Mouse (Mus musculus) lung, postnatal 14 days (tissue): ENCODE data around the gene Kank1.

Experiments used
- DNase-seq: peaks from one replicate; pipeline ENCODE4 v3.0.0; 2021

The Kank1 gene

DNA sequence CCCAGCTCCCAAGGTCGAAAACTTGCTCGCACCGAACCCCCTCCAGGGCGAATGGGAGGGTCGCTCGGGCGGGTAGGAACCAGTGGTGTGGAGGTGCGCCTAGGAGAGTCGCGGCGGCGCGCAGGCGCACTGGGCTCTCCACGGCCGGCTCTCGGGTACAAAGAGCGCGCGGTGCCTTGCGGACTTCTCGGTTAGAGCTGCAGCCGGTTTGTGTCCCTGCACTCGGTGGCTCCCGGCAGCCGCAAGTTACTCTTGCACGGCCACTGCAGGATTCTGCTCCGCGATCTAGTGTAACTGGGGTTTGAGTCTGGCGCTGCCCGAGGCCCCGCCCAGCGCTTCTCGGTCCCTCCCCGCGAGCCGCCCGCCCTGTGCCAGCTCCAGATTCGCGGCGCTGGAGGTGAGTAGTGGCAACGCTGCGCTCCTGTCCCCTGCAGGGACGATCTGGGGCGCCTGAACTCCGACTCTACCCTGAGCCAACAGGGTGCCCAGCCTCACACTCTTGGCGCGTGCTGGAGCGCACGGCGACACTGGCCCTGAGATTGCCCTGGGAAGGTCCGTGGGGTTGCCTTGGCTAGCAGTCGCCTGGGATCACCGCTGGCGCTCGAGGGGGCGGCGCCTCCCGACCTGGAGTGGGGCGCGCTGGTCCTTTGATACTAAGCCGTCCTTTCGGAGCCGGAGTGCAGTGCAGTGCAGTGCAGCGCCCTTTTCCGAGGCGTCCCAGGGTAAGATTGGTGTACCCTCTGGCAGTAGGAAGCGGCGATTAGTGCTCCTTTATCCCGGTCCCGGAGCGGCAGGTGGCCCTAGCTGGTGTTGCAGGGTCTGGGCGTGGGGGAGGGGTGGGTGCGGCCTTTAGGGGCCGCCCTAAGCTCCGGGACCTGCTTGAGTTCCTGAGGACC lies at the start of gene Kank1:
Kank1 (plus strand) TSS at position 380 of the 896 bp plus-strand sequence.
- peak; percentile 60 for DNase-seq

DNA sequence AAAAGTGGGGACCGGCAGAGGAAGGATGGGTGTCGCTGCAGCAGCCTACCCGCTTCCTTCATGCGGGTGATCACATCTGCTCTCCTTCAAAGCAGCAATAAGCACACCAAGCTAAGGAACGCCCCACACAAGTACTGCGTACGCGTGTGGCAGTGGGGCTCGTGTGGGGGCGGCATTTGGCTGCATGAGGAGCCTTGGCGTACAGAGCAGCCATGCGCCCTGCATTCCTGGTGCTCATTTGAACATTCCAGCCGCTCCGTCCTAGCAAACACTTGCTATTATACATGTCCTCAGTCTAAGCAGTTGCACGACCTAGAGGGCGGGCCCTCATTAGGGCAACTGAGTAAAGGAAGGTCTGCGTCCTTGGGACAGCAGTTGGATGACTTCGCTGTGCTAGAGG lies 49.1 kb upstream of the Kank1 start:
- DNase-seq: no peak

DNA sequence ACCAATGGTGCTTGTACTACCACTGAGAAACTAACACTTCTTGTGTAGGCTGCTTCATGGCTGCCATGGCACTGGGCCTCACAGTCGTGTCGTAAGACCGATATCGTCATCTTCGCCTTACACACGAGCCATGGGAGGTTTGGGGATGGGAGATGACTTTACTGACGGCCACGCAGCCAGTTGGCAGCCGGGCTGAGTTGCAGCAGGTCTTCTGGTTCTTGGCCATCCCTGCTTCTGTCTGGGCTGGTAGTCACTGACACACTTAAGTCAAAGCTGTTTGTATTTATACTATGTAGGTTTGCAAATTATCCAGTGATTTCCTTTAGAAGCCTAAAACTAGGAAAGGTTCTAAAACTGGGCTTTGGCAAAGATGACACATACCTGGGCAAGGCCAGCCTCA lies 43.0 kb upstream of the Kank1 start:
- no peak for DNase-seq

DNA sequence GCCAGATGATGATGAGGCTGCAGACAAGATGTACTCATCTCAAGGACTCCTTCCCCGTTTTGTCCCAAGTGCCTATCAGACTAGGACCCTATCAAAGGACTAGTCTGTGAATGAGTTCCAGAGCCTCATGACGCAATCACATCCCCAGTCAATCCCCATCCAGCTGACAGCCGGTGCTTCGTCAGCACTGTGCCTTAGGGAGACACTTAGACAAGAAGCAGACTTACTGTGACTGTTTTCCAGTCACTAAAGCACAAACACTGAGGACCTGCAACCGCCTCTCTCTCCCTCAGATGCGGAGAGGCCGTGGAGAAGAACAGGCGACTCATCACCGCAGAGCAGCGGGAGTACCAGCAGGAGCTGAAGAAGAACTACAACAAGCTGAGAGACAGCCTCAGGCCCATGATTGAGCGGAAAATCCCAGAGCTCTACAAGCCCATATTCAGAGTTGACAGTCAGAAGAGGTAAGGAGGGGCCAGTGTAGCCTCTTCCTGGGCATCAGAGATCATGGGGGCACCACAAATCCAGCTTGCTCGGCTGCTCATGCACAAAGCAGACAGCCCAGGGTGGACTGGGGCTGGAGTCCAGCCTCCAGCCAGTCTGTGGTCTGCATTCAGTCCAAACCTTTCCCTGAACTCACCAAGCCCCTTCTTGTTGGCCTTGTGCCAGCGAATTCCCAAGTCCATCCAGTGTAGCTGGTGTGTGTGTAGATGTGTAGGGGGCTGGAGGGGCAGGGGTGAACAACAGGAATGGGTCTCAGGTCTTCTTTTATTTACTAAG lies 36.5 kb upstream of the Kank1 start:
- DNase-seq: no peak

DNA sequence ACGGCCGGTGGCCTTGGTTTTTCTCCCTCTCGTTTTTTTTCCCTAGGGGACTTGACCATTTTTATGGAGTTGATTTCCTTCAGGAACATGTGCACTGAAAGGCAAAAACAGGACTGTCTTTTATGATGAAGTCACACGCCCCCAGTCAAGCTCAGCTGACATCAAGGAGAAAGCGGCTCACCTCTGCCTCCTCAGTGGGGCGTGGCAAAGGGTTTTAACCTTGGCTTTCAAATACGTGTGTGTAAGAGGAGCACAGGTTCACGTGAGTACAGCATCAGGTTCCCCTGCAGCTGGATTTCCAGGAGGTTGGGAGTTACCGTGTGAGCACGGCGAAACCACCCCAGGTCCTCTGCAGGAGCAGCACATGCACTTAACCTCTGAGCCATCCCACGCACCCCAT lies 33.7 kb upstream of the Kank1 start:
- DNase-seq: no peak

DNA sequence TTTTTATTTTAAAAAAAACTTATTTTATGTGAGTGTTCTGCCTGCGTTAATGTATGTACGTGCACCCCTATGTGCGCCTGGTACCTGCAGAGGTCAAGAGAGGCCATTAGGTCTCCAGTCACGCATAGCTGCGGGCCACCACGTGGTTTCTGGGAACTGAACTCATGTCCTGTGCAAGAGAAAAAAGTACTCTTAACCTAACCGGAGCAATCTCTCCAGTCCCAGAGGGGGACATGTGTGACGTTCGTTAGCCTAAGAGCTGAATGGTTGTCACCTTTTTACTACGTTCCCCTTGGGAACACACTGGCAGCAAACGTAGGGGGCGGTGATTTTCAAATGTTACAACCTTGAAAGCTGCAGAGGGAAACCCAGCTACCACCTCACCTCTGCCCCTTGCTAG lies 29.8 kb upstream of the Kank1 start:
- no peak for DNase-seq

DNA sequence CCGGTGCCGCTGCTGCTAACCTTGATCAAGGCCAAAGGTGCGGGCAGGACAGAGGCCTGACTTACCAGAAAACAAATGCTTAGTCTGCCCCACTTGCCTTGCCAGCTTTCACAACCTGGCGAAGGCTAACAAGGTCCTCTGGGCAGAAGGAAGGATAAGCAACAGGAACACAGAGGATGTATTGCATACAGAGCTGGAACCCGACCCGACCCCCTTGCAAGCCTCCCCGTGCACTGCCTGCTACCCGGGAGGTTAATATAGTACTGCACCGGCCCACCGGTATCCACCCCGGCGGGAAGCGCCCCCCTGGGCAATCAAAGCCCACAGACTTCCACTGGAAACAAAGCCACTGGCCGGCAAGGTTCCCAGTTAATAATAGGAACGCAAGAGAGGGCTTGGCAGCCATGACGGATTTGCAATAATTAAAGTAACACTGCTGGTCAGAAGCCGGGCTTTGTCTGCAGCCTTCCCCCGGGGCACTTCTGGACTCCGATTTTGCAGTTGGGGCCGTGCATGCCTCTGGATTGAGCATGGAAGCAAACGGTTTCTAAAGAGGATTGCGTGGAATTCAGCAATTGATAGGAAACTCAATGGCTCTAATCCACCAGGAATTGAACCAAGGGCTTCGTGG lies 28.9 kb upstream of the Kank1 start:
- DNase-seq: no peak

DNA sequence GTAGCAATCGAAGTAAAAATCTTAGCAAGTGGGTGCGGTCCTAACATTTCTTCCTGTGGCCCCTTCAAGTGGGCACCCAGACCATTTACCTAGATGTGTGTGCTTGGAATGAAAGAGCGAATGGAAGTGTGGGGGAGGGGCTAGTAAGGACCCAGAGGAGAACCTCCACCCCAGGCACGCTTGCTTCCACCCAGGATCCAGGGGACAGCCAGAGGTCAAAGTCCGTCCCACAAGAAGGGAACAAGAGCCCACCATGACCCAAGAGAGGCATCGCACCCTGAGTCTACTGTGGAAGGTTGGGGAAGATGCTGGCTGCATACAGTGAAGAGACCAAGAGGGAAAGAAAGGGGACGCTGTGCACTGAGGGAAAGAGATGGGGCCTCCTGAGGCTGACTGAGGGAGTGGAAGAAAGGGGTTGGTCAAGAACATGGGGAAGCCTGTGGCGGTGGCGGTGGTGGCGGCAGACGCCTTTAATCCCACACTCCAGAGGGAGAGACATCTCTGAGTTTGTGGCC lies 28.1 kb upstream of the Kank1 start:
- no peak for DNase-seq

DNA sequence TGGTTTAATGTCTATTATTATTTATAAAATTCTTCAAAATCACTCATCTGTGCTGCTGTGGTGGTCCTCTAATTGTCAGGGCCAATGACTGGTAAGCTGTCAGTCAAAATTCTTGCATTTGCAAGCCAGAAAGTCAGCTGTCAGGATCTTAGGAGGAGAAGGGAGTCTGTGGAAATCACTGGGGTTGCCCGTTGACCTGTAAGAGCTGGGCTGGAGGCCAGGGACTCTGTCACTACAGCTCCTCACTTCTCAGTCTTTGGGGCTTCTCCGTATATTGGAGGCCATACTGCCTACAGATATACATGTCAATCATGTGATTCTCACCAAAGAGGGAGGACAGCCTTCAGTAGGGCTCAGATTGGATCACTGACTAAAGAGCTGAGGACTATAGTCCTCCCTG lies 16.2 kb upstream of the Kank1 start:
- no peak for DNase-seq

DNA sequence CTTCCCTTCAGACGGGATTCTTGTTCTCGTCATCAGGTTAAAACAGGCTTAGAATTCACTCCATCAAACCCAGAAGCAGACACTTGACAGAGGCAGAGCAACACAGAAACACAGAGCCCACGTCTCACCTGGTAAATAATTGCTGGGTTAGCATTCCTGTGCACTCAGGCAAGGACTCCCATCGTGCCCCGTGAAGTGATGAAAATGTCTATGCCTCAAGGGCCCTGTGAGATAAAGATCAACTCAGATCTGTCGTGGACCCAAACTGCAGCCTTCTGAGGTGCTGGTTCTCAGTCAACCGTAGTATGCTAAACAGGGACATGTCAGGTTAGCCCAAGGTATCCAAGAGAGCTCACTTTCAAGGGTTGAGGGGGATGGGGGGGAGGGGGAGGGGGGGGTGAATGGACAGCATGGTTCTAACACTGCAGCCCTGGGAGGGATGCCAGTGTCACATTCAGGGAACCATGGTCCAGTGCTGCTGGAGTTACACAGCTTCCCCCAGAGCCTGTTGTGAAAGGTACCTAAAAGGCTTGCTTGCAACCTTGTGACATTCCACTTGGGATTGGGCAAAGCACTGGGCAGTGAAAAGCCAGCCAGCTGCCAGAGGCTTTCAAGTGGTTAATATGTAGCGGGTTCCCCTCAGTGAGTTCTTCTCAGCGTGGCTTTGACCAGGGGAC lies 14.7 kb upstream of the Kank1 start:
- DNase-seq: no peak

DNA sequence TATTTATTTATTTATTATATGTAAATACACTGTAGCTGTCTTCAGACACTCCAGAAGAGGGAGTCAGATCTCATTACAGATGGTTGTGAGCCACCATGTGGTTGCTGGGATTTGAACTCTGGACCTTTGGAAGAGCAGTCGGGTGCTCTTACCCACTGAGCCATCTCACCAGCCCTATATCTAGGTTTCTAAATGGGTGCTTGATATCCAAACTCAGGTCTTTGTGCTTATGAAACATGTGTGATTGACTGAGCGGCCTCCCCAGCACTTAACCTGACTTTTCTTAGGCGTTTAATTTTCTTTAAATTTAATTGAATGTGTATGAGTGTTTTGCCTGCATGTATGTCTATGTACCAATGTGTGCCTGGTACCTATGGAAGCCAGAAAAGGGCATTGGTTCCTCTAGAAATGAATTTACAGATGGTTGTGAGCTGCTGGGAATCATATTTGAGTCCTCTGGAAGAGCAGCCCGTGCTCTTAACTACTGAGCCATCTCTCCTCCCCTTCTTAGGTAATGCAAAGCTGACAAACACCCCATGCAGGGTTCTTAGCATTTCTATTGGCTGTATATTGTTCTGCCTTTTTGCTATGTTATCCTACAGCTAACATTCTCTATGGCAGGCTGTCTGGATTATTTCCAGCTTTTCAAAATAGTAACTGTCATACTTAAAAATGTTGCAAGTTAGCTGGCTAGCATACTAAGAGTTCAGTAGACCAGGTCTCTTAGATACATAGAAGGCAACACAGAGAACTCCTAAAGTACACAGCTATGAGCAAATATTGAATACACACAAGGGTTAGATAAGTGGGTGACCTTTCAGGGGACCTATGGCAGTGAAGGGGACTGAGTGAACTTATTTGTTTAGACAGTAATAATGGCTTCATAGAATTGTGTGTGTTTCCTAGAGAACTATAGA lies 6.5 kb upstream of the Kank1 start:
- DNase-seq: no peak

DNA sequence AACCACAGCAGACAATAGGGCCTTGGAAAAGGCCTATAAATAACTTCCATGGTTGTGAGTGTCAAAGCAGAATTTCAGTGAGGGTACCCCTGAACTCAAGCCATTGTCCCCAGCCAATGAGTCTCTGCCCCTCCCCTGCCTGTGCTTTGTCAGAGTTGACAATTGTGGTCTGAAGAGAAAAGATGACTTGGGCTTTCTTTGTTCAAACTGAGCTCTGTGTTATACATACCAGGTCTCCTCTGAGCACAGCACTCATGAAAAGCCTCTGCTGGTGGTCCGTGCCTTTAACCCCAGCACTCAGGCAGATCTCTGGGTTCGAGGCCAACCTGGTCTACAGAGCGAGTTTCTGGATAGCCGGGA lies 5.8 kb upstream of the Kank1 start:
- DNase-seq: no peak

DNA sequence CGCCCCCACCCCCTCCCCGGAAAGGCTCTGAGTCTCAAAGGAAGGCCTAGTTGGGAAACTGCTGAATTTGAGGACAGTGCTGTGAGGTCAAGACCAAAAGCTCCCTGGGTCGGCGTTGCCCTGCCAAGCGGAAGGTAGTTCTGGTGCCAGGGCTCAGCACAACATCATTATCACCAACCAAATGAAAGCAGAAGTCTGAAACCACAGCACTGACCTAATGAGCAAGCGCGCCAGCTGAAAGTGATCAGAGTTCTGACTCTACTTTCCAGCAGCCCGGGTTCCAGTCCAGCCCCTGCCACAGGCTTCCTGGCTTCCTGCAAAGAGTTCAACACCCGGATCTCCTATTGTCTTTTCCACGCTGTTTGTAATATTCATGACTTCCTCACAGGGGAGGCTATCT lies 4.7 kb upstream of the Kank1 start:
- no peak for DNase-seq

DNA sequence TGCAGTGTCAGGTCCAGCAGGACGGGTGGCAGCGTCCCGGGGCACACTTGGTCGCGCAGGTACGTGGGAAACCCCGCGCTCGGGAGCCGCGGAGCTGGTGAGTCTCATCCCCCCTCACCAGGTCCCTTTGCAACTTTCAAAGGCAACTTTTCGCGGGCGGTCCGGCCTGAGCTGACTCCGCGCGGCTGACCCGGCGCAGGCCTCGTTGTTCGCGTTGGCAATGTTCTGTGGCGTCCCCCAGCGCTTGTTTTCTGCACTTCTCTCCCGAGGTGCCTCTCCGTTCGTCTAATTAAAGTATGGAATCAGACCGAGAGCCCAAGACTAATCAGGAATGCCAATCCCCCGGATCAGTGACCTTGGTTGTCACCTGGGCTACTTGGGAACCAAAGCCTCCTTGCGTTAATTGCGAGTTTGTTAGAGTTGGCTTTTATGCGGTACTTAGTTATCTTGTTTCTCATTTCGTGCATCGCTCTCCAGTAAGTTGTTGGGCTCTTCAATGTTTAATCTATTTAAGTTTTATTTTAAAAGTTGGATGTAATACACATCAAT lies 791 bp downstream of the Kank1 start:
- peak; percentile 30 for DNase-seq

DNA sequence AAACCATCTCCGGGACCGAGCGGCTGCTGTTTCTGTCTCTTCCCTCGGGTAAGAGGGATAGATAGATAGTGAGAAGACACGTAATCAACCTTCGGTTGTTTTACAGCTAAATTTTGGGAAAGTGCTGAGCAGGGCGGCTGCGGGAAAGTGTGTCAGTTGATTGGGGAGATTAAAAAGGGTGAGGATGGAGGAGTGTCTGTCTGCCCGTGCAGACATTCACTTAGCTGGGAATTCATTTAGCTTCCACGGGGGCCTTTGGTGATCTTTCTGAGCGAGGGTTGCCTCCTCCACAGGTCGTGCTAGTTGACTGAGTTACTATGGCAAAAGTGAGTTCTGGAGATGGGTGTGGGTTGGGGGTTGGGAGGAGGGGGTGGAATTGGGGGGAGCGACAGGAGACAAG lies 1.3 kb downstream of the Kank1 start:
- no peak for DNase-seq

DNA sequence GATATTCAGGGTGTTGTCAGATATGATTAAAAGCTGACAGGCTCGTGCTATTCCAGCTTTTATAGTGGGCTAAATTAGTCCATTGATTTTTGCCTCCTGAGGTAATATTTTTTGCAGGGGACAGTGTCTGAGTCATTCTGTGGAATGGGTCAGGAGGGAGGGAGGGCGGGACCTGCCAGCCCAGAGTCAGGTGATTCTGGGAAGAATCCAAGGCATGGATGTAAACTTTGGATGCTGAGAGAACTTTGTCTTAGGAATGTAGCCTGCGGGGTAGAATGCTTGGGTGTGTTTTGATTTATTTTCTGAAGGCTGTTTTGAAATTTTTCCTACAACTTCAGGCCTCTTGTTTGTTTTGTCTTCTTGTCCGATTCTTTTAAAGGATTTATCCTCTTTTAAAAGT lies 6.8 kb downstream of the Kank1 start:
- no peak for DNase-seq

DNA sequence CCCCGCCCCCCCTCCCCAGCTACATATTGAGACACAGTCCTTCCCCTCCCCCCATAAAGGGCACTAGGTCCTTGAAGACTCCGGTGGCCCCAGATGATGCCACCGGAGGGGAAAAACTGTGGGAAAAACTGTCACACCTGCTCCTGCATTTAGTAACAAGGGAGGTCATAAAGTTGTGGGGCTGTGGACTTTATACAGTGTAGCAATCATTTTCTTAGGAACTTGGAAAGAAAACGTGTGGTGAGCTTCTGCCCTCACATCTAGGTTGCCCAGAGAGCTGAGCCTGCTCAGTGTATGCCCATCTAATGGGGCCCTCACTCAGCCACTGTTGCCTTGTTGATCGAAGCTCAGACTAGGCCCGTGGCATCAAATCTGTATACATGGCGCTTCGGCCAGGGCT lies 9.3 kb downstream of the Kank1 start:
- no peak for DNase-seq

DNA sequence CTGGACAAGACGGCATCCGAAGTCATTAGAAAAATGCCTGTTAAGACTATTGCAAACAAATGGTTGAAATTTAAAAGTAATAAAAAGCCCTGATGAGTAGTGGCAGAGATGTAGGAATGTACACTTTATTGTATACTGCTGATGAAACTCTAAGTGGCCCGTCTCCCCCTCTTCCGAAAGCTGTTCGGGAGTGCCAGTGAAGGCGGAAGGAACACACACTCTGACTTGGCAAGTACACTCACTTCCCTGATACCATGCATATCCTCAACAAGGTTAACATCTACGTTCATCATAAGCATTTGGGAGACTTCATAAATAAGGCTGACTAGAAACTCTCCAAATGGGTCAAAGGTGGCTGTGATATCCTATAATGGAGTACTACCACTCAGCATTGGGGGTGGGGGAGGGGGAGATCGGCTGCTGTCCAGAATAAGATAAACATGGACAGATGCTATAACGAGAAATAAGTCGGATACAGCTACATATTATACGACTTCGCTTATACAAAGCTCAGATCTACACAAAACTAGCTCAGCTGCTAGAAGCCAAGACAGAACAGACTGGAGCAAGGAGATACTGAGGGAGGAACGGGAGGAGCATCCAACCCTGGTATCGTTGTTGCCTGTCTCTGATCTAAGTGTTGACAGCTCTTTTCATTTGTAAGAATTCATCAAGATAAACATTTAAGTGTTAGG lies 11.2 kb downstream of the Kank1 start:
- DNase-seq: no peak

DNA sequence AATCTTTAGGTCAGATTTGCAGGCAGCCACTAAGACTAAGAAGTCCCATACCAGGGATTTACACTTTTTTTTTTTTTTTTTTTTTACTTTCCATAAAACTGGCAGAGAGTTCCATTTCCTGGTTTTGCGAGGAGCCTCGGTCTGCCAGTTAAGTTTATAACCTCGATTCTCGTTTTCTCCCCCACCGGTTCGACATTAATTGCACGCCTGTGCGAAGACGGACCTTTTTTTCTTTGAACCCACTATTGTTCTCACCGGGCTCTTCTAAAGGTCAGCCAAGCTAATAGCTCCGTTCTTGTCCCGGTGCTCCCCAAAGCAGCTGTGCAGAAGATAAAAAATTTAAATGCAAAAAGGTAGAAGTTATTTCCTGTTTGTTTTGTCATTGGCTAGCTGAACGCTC lies 12.5 kb downstream of the Kank1 start:
- DNase-seq: no peak

DNA sequence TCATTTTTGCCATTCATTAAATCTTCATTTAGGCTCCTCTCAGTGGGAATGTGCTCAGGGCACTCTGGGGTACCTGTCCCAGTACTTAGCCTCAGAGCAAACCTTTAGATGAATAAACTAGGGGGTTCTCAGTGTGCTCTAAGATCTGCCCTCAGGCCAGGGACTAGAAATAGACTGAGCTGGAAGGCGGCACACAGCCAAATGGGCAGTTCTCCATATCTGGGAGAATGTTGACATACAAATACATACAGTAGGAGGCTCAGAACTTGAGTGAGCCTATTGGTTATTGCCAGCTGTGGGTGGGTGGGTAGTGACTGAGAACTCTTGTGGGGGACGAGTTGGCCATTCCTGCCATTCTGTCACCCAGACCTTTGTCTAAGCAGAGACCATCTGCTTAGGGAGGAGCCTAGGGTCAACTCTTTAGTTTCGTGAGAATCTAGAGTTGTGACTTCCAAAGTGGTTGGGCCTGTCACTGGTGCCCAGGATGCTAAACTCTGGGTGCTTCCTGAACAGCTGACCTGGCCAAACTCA lies 14.9 kb downstream of the Kank1 start:
- peak; percentile 17 for DNase-seq

DNA sequence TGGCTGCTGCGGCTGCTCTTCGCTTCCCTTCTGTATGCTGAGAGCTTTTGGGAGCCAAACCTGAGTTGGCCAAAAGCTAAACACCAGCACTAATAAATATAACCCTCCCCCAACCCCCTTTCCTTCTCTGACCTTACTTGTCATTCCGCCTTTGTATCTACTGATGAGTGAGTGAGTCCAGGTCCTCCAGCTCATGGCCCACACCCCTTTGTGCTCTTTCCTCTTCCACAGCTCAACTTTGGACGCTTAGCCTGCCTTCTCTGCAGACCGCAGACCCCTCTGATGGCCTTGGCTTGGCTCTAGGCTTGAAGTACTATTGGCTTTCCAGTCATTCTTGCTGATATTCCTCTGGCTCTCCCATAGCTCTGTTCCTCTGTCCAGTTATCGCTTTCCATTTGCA lies 16.4 kb downstream of the Kank1 start:
- DNase-seq: no peak
